ENCODE assay signal across 8 mouse cellular contexts in genomic region chr4:122985110-122985509, GRCm38 (mm10). TPM values are rescaled to one million over a fixed set of nuclear protein-coding genes. Genes with fewer than 3 reads are reported as not detected.
DNase-seq lines count a peak whose midpoint lies in the region; ATAC-seq and TF ChIP-seq lines count a peak whose summit lies in the region.

No protein-coding gene starts in this region.

- ATAC-seq in embryonic facial prominence, embryonic 14.5 days (ENCODE audit: low read depth): peak; percentile 90
- peak; percentile 89 to 91 for ATAC-seq in hematopoietic stem cell, adult 5-6 weeks (replicated peaks in 1 of 2; ENCODE audit: insufficient read depth in 1 of 2, low FRiP score in 2 of 2, low TSS enrichment in 1 of 2, low read depth in 1 of 2, poor library complexity in 2 of 2, severe bottlenecking in 2 of 2)
- ATAC-seq in erythroblast, adult 5-6 weeks (replicated peaks; ENCODE audit: low FRiP score, poor library complexity, severe bottlenecking): no peak; the same call in 1 of the 2 replicates

- no peak overlapping the region for H3K4me3 ChIP-seq in MEL (ENCODE audit: control insufficient read depth in 1 of 2, insufficient read depth in 1 of 2, low read depth in 2 of 2, low read length in 2 of 2)
- no peak overlapping the region for H3K4me3 ChIP-seq in embryonic facial prominence, embryonic 14.5 days (ENCODE audit: low read depth, low read length)
- H3K4me3 ChIP-seq in lung, adult 2 months (replicated peaks; ENCODE audit: extremely low read depth, low read depth, low read length): no peak overlapping the region

- 35% methylated on average over 8 of the region's 8 CpGs for WGBS in embryonic facial prominence, embryonic 14.5 days
- WGBS in lung, adult 2 months: 18% methylated on average over 8 of the region's 8 CpGs

- peaks cover 0 to 2% of the 10 kb centered on the region in 2 experiments; a peak in 1 of 4 replicates for H3K27me3 ChIP-seq in MEL (ENCODE audit: control insufficient read depth in 1 of 2, insufficient read depth in 2 of 2, low read length in 2 of 2)
- peaks cover 24% of the 10 kb centered on the region for H3K27me3 ChIP-seq in embryonic facial prominence, embryonic 14.5 days (replicated peaks; ENCODE audit: control insufficient read depth, insufficient read depth, low read length)

- no peaks in the 10 kb centered on the region for H3K36me3 ChIP-seq in MEL (ENCODE audit: control insufficient read depth in 1 of 2, insufficient read depth in 2 of 2, low read length in 2 of 2)
- no peaks in the 10 kb centered on the region for H3K36me3 ChIP-seq in embryonic facial prominence, embryonic 14.5 days (ENCODE audit: control insufficient read depth, insufficient read depth, low read length)

- H3K79me2 ChIP-seq in MEL (ENCODE audit: control insufficient read depth, insufficient read depth, low read length, poor library complexity): no peaks in the 10 kb centered on the region

- no peak overlapping the region for H3K9ac ChIP-seq in MEL (ENCODE audit: control insufficient read depth, low read depth, low read length, poor library complexity, severe bottlenecking)
- H3K9ac ChIP-seq in embryonic facial prominence, embryonic 14.5 days (ENCODE audit: low read depth, low read length): no peak overlapping the region

- H3K9me3 ChIP-seq in MEL (replicated peaks; ENCODE audit: insufficient read depth, low read length): no peaks in the 10 kb centered on the region
- no peaks in the 10 kb centered on the region for H3K9me3 ChIP-seq in embryonic facial prominence, embryonic 14.5 days (ENCODE audit: control insufficient read depth, low read length)

- H3K4me1 ChIP-seq in MEL (ENCODE audit: control insufficient read depth in 1 of 2, insufficient read depth in 2 of 2, low read length in 2 of 2): peaks cover 0 to 4% of the 10 kb centered on the region in 2 experiments; a peak in 1 of 4 replicates
- H3K4me1 ChIP-seq in embryonic facial prominence, embryonic 14.5 days (ENCODE audit: control insufficient read depth, insufficient read depth, low read length): 0 out of 2 replicates have a peak, but pooled peaks cover 3% of the 10 kb centered on the region
- no peaks in the 10 kb centered on the region for H3K4me1 ChIP-seq in lung, adult 2 months (ENCODE audit: control insufficient read depth, insufficient read depth, low read length)

- TF ChIP-seq EP300 in MEL (IDR thresholded peaks at IDR 0.05; ENCODE audit: low read depth in 1 of 2, low read length in 2 of 2): no peak

- TF ChIP-seq CTCF in MEL (IDR thresholded peaks at IDR 0.05 in 2 of 3, conservative IDR thresholded peaks at IDR 0.05 in 1 of 3; ENCODE audit: control insufficient read depth in 1 of 3, insufficient read depth in 1 of 3, low read depth in 2 of 3, low read length in 3 of 3, poor library complexity in 1 of 3, severe bottlenecking in 1 of 3): peak; percentile 47 to 92 (median 54)
- peak; percentile 64 for TF ChIP-seq CTCF in lung, adult 2 months (IDR thresholded peaks at IDR 0.05; ENCODE audit: insufficient read depth, low read length)

- H3K4me2 ChIP-seq in embryonic facial prominence, embryonic 14.5 days (ENCODE audit: low read depth, low read length): no peak overlapping the region

- H3K27ac ChIP-seq in MEL (ENCODE audit: control insufficient read depth, low read depth, low read length): no peak overlapping the region
- H3K27ac ChIP-seq in embryonic facial prominence, embryonic 14.5 days (replicated peaks; ENCODE audit: low read depth, low read length): no peak overlapping the region

- DNase-seq in B cell, adult 2 months: peak; percentile 66 to 72
- DNase-seq in MEL (ENCODE audit: low read depth, low spot score): peak; percentile 71
- peak; percentile 88 for DNase-seq in embryonic facial prominence, embryonic 14.5 days (ENCODE audit: low spot score)
- DNase-seq in layer of hippocampus, adult 18-20 months (ENCODE audit: low spot score in 2 of 2): peak; percentile 65 to 86
- DNase-seq in lung, adult 2 months: no peak
- DNase-seq in retina, postnatal 1 day: peak; percentile 87

- no peak for TF ChIP-seq POLR2A in MEL (IDR thresholded peaks at IDR 0.05; ENCODE audit: control insufficient read depth in 1 of 2, insufficient read depth in 1 of 2, low read depth in 1 of 2, low read length in 2 of 2, poor library complexity in 1 of 2)
- no peak for TF ChIP-seq POLR2A in lung, adult 2 months (IDR thresholded peaks at IDR 0.05; ENCODE audit: borderline replicate concordance, extremely low read depth, low read depth, low read length)

- TF ChIP-seq RAD21 in MEL (IDR thresholded peaks at IDR 0.05; ENCODE audit: low read depth, low read length): peak; percentile 92

TF ChIP-seq in MEL, 35 proteins besides CTCF, POLR2A, EP300 and RAD21:
- TF ChIP-seq JUND (IDR thresholded peaks at IDR 0.05; ENCODE audit: low read depth, low read length): no peak
- peak; percentile 88 for TF ChIP-seq SMC3 (IDR thresholded peaks at IDR 0.05; ENCODE audit: low read depth, low read length)
- TF ChIP-seq GABPA (IDR thresholded peaks at IDR 0.05; ENCODE audit: low read depth, low read length): no peak
- 0 out of 2 replicates have a peak, but pooled peaks have one; percentile 31 for TF ChIP-seq SIN3A (IDR thresholded peaks at IDR 0.05; ENCODE audit: low read length)
- no peak for TF ChIP-seq ZNF384 (IDR thresholded peaks at IDR 0.05; ENCODE audit: low read depth, low read length)
- TF ChIP-seq MYB (IDR thresholded peaks at IDR 0.05; ENCODE audit: low read depth, low read length): no peak
- no peak; the same call in 1 of the 2 replicates for TF ChIP-seq MXI1 (IDR thresholded peaks at IDR 0.05; ENCODE audit: low read depth, low read length)
- TF ChIP-seq ZC3H11A (IDR thresholded peaks at IDR 0.05; ENCODE audit: low read depth, low read length): peak; percentile 83
- no peak for TF ChIP-seq POLR2AphosphoS2 (IDR thresholded peaks at IDR 0.05; ENCODE audit: low read length)
- TF ChIP-seq MAX (IDR thresholded peaks at IDR 0.05; ENCODE audit: low read length): peak; percentile 85
- TF ChIP-seq USF1 (IDR thresholded peaks at IDR 0.05; ENCODE audit: low read depth, low read length): peak; percentile 59
- no peak for TF ChIP-seq MEF2A (IDR thresholded peaks at IDR 0.05; ENCODE audit: extremely low read depth, insufficient replicate concordance, low read depth, low read length, poor library complexity, severe bottlenecking)
- no peak for TF ChIP-seq ETS1 (IDR thresholded peaks at IDR 0.05; ENCODE audit: low read depth, low read length)
- no peak for TF ChIP-seq ELF1 (IDR thresholded peaks at IDR 0.05; ENCODE audit: low read depth, low read length)
- TF ChIP-seq MYC (IDR thresholded peaks at IDR 0.05; ENCODE audit: low read depth, low read length): peak; percentile 47; the same call in 1 of the 2 replicates
- TF ChIP-seq E2F4 (IDR thresholded peaks at IDR 0.05; ENCODE audit: borderline replicate concordance, low read depth, low read length): no peak

RNA-seq across cellular contexts. Expression of gene Mycl, which starts 10.3 kb away (rescaled TPM):
- not detected in 2 replicates for total RNA-seq in MEL (2012; rRNA removed)
- not detected for polyA plus RNA-seq in MEL (2012; ENCODE audit: insufficient read depth in 1 of 2, insufficient read length in 2 of 2, low read depth in 1 of 2, low replicate concordance in 2 of 2, missing spikeins in 1 of 2)
- polyA plus RNA-seq in embryonic facial prominence, embryonic 14.5 days (2014; fragmentation: Nextera tagmentation; extraction: Ambion mirVana): 26.9 and 29.3 TPM in 2 replicates
- 0.56 TPM in 1 of 2 replicates, not detected in the other for total RNA-seq in hematopoietic stem cell, adult 5-6 weeks (2017)
- 10 to 100 TPM; 30.1 to 32.4 TPM for total RNA-seq in layer of hippocampus, adult 18-20 months (2021)
- 8.1 and 11.7 TPM in 2 replicates for polyA plus RNA-seq in lung, adult 2 months (2012; rRNA removed)
- 1.7 TPM in 1 of 2 replicates, not detected in the other for total RNA-seq in erythroblast, adult 5-6 weeks (2015; ENCODE audit: low replicate concordance)
- total RNA-seq in erythroblast, adult 5-6 weeks (2017; ENCODE audit: low replicate concordance): 0.56 and 2.5 TPM in 2 replicates

RNA-seq across cellular contexts. Expression of gene Mfsd2a, which starts 24.1 kb away (rescaled TPM):
- 8.4 and 14.3 TPM in 2 replicates for total RNA-seq in MEL (2012; rRNA removed)
- 1 to 10 TPM in 1 of 2 experiments, not detected in 1; 8.8 TPM for polyA plus RNA-seq in MEL (2012; ENCODE audit: insufficient read depth in 1 of 2, insufficient read length in 2 of 2, low read depth in 1 of 2, low replicate concordance in 2 of 2, missing spikeins in 1 of 2)
- 5.3 and 6.6 TPM in 2 replicates for polyA plus RNA-seq in embryonic facial prominence, embryonic 14.5 days (2014; fragmentation: Nextera tagmentation; extraction: Ambion mirVana)
- total RNA-seq in hematopoietic stem cell, adult 5-6 weeks (2017): 0.94 TPM in 1 of 2 replicates, not detected in the other
- 10 to 100 TPM; 44.8 to 48.9 TPM for total RNA-seq in layer of hippocampus, adult 18-20 months (2021)
- polyA plus RNA-seq in lung, adult 2 months (2012; rRNA removed): 7.2 and 11.3 TPM in 2 replicates
- not detected in 2 replicates for total RNA-seq in erythroblast, adult 5-6 weeks (2015; ENCODE audit: low replicate concordance)
- total RNA-seq in erythroblast, adult 5-6 weeks (2017; ENCODE audit: low replicate concordance): not detected in 2 replicates

RNA-seq across cellular contexts. Expression of gene Trit1, which starts 31.3 kb away (rescaled TPM):
- total RNA-seq in MEL (2012; rRNA removed): 14.9 and 19.6 TPM in 2 replicates
- polyA plus RNA-seq in MEL (2012; ENCODE audit: insufficient read depth in 1 of 2, insufficient read length in 2 of 2, low read depth in 1 of 2, low replicate concordance in 2 of 2, missing spikeins in 1 of 2): 10 to 100 TPM in 1 of 2 experiments, not detected in 1; 17.9 TPM
- polyA plus RNA-seq in embryonic facial prominence, embryonic 14.5 days (2014; fragmentation: Nextera tagmentation; extraction: Ambion mirVana): 18.8 and 19.4 TPM in 2 replicates
- total RNA-seq in hematopoietic stem cell, adult 5-6 weeks (2017): 27.7 and 37.0 TPM in 2 replicates
- total RNA-seq in layer of hippocampus, adult 18-20 months (2021): 10 to 100 TPM; 19.5 to 20.2 TPM
- polyA plus RNA-seq in lung, adult 2 months (2012; rRNA removed): 4.2 and 4.5 TPM in 2 replicates
- total RNA-seq in erythroblast, adult 5-6 weeks (2015; ENCODE audit: low replicate concordance): 3.5 and 5.0 TPM in 2 replicates
- total RNA-seq in erythroblast, adult 5-6 weeks (2017; ENCODE audit: low replicate concordance): 2.0 and 3.2 TPM in 2 replicates

Comparison
In these comparisons a context has a peak if more than half of its experiments do, and no peak if none do; other contexts are left out.
1. RNA of gene Mycl, which starts 10.3 kb away (total RNA-seq): 30.1 to 32.4 TPM in layer of hippocampus, adult 18-20 months; 0.56 to 2.5 TPM in erythroblast, adult 5-6 weeks, not detected in MEL and 0.56 TPM in hematopoietic stem cell, adult 5-6 weeks; every median in the first group is over 4 times any median in the second.